Mouse (Mus musculus): Measurements from ENCODE around the gene Olfr310. TPM values are rescaled to one million over a fixed set of nuclear protein-coding genes. Genes with fewer than 3 reads are reported as not detected.

The Olfr310 gene
- not detected in 2 replicates for polyA plus RNA-seq (2012; rRNA removed)
- polyA plus RNA-seq (2014; fragmentation: Nextera tagmentation; extraction: Ambion mirVana): not detected in 2 replicates

GRCm38 (mm10) chr7:86277072-86277471 is at the start of gene Olfr310:
Gene Olfr310, minus strand, starts transcription at chr7:86277172.
- TF ChIP-seq EP300 (IDR thresholded peaks at IDR 0.05; ENCODE audit: low read depth): no peak
- TF ChIP-seq CTCF (IDR thresholded peaks at IDR 0.05; ENCODE audit: low read depth): no peak
- Histone ChIP-seq H3K9ac (replicated peaks) (no peak within 1 kb of the TSS), H3K4me1 (replicated peaks; ENCODE audit: control insufficient read depth in 2 of 2, insufficient read depth in 2 of 2, low read length in 1 of 2) (no peaks in the 10 kb centered on the region), H3K4me3 (ENCODE audit: insufficient read depth in 1 of 2, low read depth in 2 of 2, low read length in 2 of 2) (no peak within 1 kb of the TSS), H3K4me2 (ENCODE audit: low read depth) (no peak within 1 kb of the TSS), H3K36me3 (replicated peaks; ENCODE audit: control insufficient read depth, insufficient read depth, low read depth) (no peaks in the 10 kb centered on the region), H3K27me3 (ENCODE audit: control insufficient read depth, insufficient read depth, low read length) (no peaks in the 10 kb centered on the region), H3K9me3 (ENCODE audit: control insufficient read depth, low read length) (no peaks in the 10 kb centered on the region), H3K27ac (no peak within 1 kb of the TSS)
- 35% methylated on average over 1 of the region's 1 CpGs for WGBS (ENCODE audit: insufficient replicate concordance)
- ATAC-seq (ENCODE audit: insufficient read depth): no peak
- DNase-seq (ENCODE audit: low read depth in 3 of 3, low spot score in 3 of 3): no peak

- Histone ChIP-seq H3K9me3 (ENCODE audit: control insufficient read depth, low read length) (no peaks in the 10 kb centered on the region), H3K4me2 (ENCODE audit: low read depth) (no peak within 1 kb of the TSS), H3K27ac (no peak within 1 kb of the TSS), H3K4me1 (replicated peaks; ENCODE audit: control insufficient read depth in 2 of 2, insufficient read depth in 2 of 2, low read length in 1 of 2) (no peaks in the 10 kb centered on the region), H3K36me3 (replicated peaks; ENCODE audit: control insufficient read depth, insufficient read depth, low read depth) (no peaks in the 10 kb centered on the region), H3K9ac (replicated peaks) (no peak within 1 kb of the TSS), H3K4me3 (ENCODE audit: insufficient read depth in 1 of 2, low read depth in 2 of 2, low read length in 2 of 2) (no peak within 1 kb of the TSS), H3K27me3 (ENCODE audit: control insufficient read depth, insufficient read depth, low read length) (no peaks in the 10 kb centered on the region)
- no peak for TF ChIP-seq EP300 (IDR thresholded peaks at IDR 0.05; ENCODE audit: low read depth)
- TF ChIP-seq CTCF (IDR thresholded peaks at IDR 0.05; ENCODE audit: low read depth): no peak
- ATAC-seq (ENCODE audit: insufficient read depth) (no peak), DNase-seq (ENCODE audit: low read depth in 3 of 3, low spot score in 3 of 3) (no peak)
These were observed 48.6 kb upstream of the Olfr310 start, which contains the start of gene Olfr308 for GRCm38 (mm10) chr7:86325530-86325929. Gene Olfr308, minus strand, starts transcription at chr7:86325630.

- WGBS (ENCODE audit: insufficient replicate concordance): 62% methylated on average over 2 of the region's 2 CpGs
- no peaks in the 10 kb centered on the region for H3K27me3 ChIP-seq (ENCODE audit: control insufficient read depth, insufficient read depth, low read length)
These were observed 44.4 kb upstream of the Olfr310 start for GRCm38 (mm10) chr7:86321323-86321722.

GRCm38 (mm10) chr7:86313608-86314007 is 36.6 kb upstream of the Olfr310 start, which contains the start of gene Olfr309:
Gene Olfr309, minus strand, starts transcription at chr7:86313708.
- ATAC-seq (ENCODE audit: insufficient read depth): no peak

More at GRCm38 (mm10) chr7:86321323-86321722, 44.4 kb upstream of the Olfr310 start:
- DNase-seq (ENCODE audit: low read depth in 3 of 3, low spot score in 3 of 3) (no peak), ATAC-seq (ENCODE audit: insufficient read depth) (no peak)
- no peak overlapping the region for H3K9ac ChIP-seq (replicated peaks)
- no peaks in the 10 kb centered on the region for H3K4me1 ChIP-seq (replicated peaks; ENCODE audit: control insufficient read depth in 2 of 2, insufficient read depth in 2 of 2, low read length in 1 of 2)
- no peaks in the 10 kb centered on the region for H3K9me3 ChIP-seq (ENCODE audit: control insufficient read depth, low read length)
- H3K4me2 ChIP-seq (ENCODE audit: low read depth): no peak overlapping the region
- H3K4me3 ChIP-seq (ENCODE audit: insufficient read depth in 1 of 2, low read depth in 2 of 2, low read length in 2 of 2): no peak overlapping the region
- H3K36me3 ChIP-seq (replicated peaks; ENCODE audit: control insufficient read depth, insufficient read depth, low read depth): no peaks in the 10 kb centered on the region
- TF ChIP-seq CTCF (IDR thresholded peaks at IDR 0.05; ENCODE audit: low read depth): no peak
- no peak for TF ChIP-seq EP300 (IDR thresholded peaks at IDR 0.05; ENCODE audit: low read depth)
- H3K27ac ChIP-seq: no peak overlapping the region

DNA sequence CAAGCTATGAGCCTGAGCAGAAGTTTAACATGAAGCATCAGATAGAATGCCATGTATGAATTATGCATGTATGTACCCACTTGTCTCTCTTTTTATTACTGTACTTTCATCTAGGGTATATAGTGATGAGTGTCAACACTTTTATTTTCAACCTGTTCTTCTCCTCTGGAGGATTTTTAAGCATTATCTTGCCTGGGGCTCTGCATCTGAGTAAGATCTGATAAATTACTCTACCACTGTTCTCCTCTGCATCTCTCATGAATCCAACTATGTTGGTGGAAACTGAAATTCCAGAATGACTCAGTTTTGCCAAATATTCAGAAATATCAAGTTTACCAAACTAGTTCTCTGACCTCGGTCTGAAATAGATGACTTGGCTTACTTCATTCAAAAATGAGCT is 30.8 kb downstream of the Olfr310 start, which contains the start of gene Vmn2r76:
Gene Vmn2r76 (minus strand): TSS at position 101 of the 400 bp plus-strand sequence.
- H3K4me3 ChIP-seq (ENCODE audit: insufficient read depth in 1 of 2, low read depth in 2 of 2, low read length in 2 of 2): no peak within 1 kb of the TSS
- no peak within 1 kb of the TSS for H3K4me2 ChIP-seq (ENCODE audit: low read depth)
- H3K4me1 ChIP-seq (replicated peaks; ENCODE audit: control insufficient read depth in 2 of 2, insufficient read depth in 2 of 2, low read length in 1 of 2): no peaks in the 10 kb centered on the region
- H3K9ac ChIP-seq (replicated peaks): no peak within 1 kb of the TSS
- H3K9me3 ChIP-seq (ENCODE audit: control insufficient read depth, low read length): no peaks in the 10 kb centered on the region
- WGBS (ENCODE audit: insufficient replicate concordance): 34% methylated on average over 1 of the region's 1 CpGs
- TF ChIP-seq EP300 (IDR thresholded peaks at IDR 0.05; ENCODE audit: low read depth): no peak
- TF ChIP-seq CTCF (IDR thresholded peaks at IDR 0.05; ENCODE audit: low read depth): no peak
- ATAC-seq (ENCODE audit: insufficient read depth) (no peak), DNase-seq (ENCODE audit: low read depth in 3 of 3, low spot score in 3 of 3) (no peak)
- H3K27ac ChIP-seq: no peak within 1 kb of the TSS
- H3K36me3 ChIP-seq (replicated peaks; ENCODE audit: control insufficient read depth, insufficient read depth, low read depth): no peaks in the 10 kb centered on the region
- no peaks in the 10 kb centered on the region for H3K27me3 ChIP-seq (ENCODE audit: control insufficient read depth, insufficient read depth, low read length)

More at GRCm38 (mm10) chr7:86313608-86314007, 36.6 kb upstream of the Olfr310 start, which contains the start of gene Olfr309:
- TF ChIP-seq CTCF (IDR thresholded peaks at IDR 0.05; ENCODE audit: low read depth): no peak
- TF ChIP-seq EP300 (IDR thresholded peaks at IDR 0.05; ENCODE audit: low read depth): no peak
- WGBS (ENCODE audit: insufficient replicate concordance): 45% methylated on average over 2 of the region's 2 CpGs
- Histone ChIP-seq H3K27ac (no peak within 1 kb of the TSS), H3K4me2 (ENCODE audit: low read depth) (no peak within 1 kb of the TSS), H3K9ac (replicated peaks) (no peak within 1 kb of the TSS), H3K4me1 (replicated peaks; ENCODE audit: control insufficient read depth in 2 of 2, insufficient read depth in 2 of 2, low read length in 1 of 2) (no peaks in the 10 kb centered on the region), H3K4me3 (ENCODE audit: insufficient read depth in 1 of 2, low read depth in 2 of 2, low read length in 2 of 2) (no peak within 1 kb of the TSS), H3K9me3 (ENCODE audit: control insufficient read depth, low read length) (no peaks in the 10 kb centered on the region), H3K36me3 (replicated peaks; ENCODE audit: control insufficient read depth, insufficient read depth, low read depth) (no peaks in the 10 kb centered on the region), H3K27me3 (ENCODE audit: control insufficient read depth, insufficient read depth, low read length) (no peaks in the 10 kb centered on the region)
- DNase-seq (ENCODE audit: low read depth in 3 of 3, low spot score in 3 of 3): no peak

Small RNAs within 50 kb of the gene (microRNA-seq; reads per million reads assigned to microRNA genes)
- gene Gm23192: not detected

Other genes with a start within 250 kb of the Olfr310 start
- gene Vmn2r75, start 105.4 kb downstream of the Olfr310 start, polyA plus RNA-seq (2012; rRNA removed): not detected in 2 replicates
- not detected in 2 replicates for gene Vmn2r75, start 105.4 kb downstream of the Olfr310 start, polyA plus RNA-seq (2014; fragmentation: Nextera tagmentation; extraction: Ambion mirVana)
- gene Vmn2r76, start 30.9 kb downstream of the Olfr310 start, polyA plus RNA-seq (2012; rRNA removed): not detected in 2 replicates
- not detected in 2 replicates for gene Vmn2r76, start 30.9 kb downstream of the Olfr310 start, polyA plus RNA-seq (2014; fragmentation: Nextera tagmentation; extraction: Ambion mirVana)
- not detected in 2 replicates for gene Olfr309, start 36.5 kb upstream of the Olfr310 start, polyA plus RNA-seq (2012; rRNA removed)
- gene Olfr309, start 36.5 kb upstream of the Olfr310 start, polyA plus RNA-seq (2014; fragmentation: Nextera tagmentation; extraction: Ambion mirVana): not detected in 2 replicates
- not detected in 2 replicates for gene Olfr308, start 48.5 kb upstream of the Olfr310 start, polyA plus RNA-seq (2012; rRNA removed)
- gene Olfr308, start 48.5 kb upstream of the Olfr310 start, polyA plus RNA-seq (2014; fragmentation: Nextera tagmentation; extraction: Ambion mirVana): not detected in 2 replicates
- gene Olfr307, start 60.4 kb upstream of the Olfr310 start, polyA plus RNA-seq (2012; rRNA removed): not detected in 2 replicates
- gene Olfr307, start 60.4 kb upstream of the Olfr310 start, polyA plus RNA-seq (2014; fragmentation: Nextera tagmentation; extraction: Ambion mirVana): not detected in 2 replicates
- not detected in 2 replicates for gene Olfr305, start 89.8 kb upstream of the Olfr310 start, polyA plus RNA-seq (2012; rRNA removed)
- not detected in 2 replicates for gene Olfr305, start 89.8 kb upstream of the Olfr310 start, polyA plus RNA-seq (2014; fragmentation: Nextera tagmentation; extraction: Ambion mirVana)
- not detected in 2 replicates for gene Olfr304, start 109.5 kb upstream of the Olfr310 start, polyA plus RNA-seq (2012; rRNA removed)
- not detected in 2 replicates for gene Olfr304, start 109.5 kb upstream of the Olfr310 start, polyA plus RNA-seq (2014; fragmentation: Nextera tagmentation; extraction: Ambion mirVana)
- not detected in 2 replicates for gene Olfr303, start 120.6 kb upstream of the Olfr310 start, polyA plus RNA-seq (2012; rRNA removed)
- not detected in 2 replicates for gene Olfr303, start 120.6 kb upstream of the Olfr310 start, polyA plus RNA-seq (2014; fragmentation: Nextera tagmentation; extraction: Ambion mirVana)
- gene Olfr301, start 126.7 kb upstream of the Olfr310 start, polyA plus RNA-seq (2012; rRNA removed): not detected in 2 replicates
- not detected in 2 replicates for gene Olfr301, start 126.7 kb upstream of the Olfr310 start, polyA plus RNA-seq (2014; fragmentation: Nextera tagmentation; extraction: Ambion mirVana)
- gene Olfr299, start 182.7 kb upstream of the Olfr310 start, polyA plus RNA-seq (2012; rRNA removed): not detected in 2 replicates
- not detected in 2 replicates for gene Olfr299, start 182.7 kb upstream of the Olfr310 start, polyA plus RNA-seq (2014; fragmentation: Nextera tagmentation; extraction: Ambion mirVana)
- gene Olfr298, start 215.3 kb upstream of the Olfr310 start, polyA plus RNA-seq (2012; rRNA removed): not detected in 2 replicates
- gene Olfr298, start 215.3 kb upstream of the Olfr310 start, polyA plus RNA-seq (2014; fragmentation: Nextera tagmentation; extraction: Ambion mirVana): not detected in 2 replicates
- not detected in 2 replicates for gene Olfr297, start 242.8 kb upstream of the Olfr310 start, polyA plus RNA-seq (2012; rRNA removed)
- gene Olfr297, start 242.8 kb upstream of the Olfr310 start, polyA plus RNA-seq (2014; fragmentation: Nextera tagmentation; extraction: Ambion mirVana): not detected in 2 replicates

Data from liver, embryonic 14.5 days (tissue).